Mouse (Mus musculus) limb, embryonic 12.5 days (tissue): ENCODE data around the gene Srsf2. TPM values are rescaled to one million over a fixed set of nuclear protein-coding genes. Genes with fewer than 3 reads are reported as not detected.
A peak's percentile ranks its signal among the peaks of the same experiment; 100 is the strongest.

Experiments
- ATAC-seq: fragments of 200-750 bp; cut with Nextera tagmentation; 2 replicates; pipeline ENCODE4 v1.8.0; 2017; ENCODE audit warnings: low read depth, moderate TSS enrichment; ENCODE audit not compliant: insufficient number of reproducible peaks, insufficient read depth, low FRiP score, low TSS enrichment
- H3K27ac ChIP-seq: fragments of 300-500 bp; sonication (generic); 2 replicates; pipeline ENCODE4 v1.5.1; 2016; ENCODE audit warnings: mild to moderate bottlenecking, moderate library complexity
- H3K27me3 ChIP-seq: fragments of 300-500 bp; sonication (generic); 2 replicates; pipeline ENCODE4 v1.6.1; 2016; ENCODE audit warnings: mild to moderate bottlenecking, moderate library complexity
- H3K36me3 ChIP-seq: fragments of 300-500 bp; sonication (generic); 2 replicates; pipeline ENCODE4 v1.6.1; 2016; ENCODE audit warnings: mild to moderate bottlenecking, moderate library complexity
- H3K4me1 ChIP-seq: fragments of 300-500 bp; sonication (generic); replicated peaks from 2 replicates; pipeline ENCODE4 v1.6.1; 2016
- H3K4me2 ChIP-seq: fragments of 300-500 bp; sonication (generic); 2 replicates; pipeline ENCODE4 v1.6.1; 2016; ENCODE audit warnings: mild to moderate bottlenecking, moderate library complexity
- H3K4me3 ChIP-seq: fragments of 300-500 bp; sonication (generic); replicated peaks from 2 replicates; pipeline ENCODE4 v1.5.1; 2016; ENCODE audit warnings: mild to moderate bottlenecking
- H3K9ac ChIP-seq: fragments of 300-500 bp; sonication (generic); replicated peaks from 2 replicates; pipeline ENCODE4 v1.6.1; 2016; ENCODE audit warnings: mild to moderate bottlenecking, moderate library complexity
- H3K9me3 ChIP-seq: fragments of 300-500 bp; sonication (generic); 2 replicates; pipeline ENCODE4 v1.6.1; 2016; ENCODE audit warnings: mild to moderate bottlenecking, moderate library complexity
- WGBS: fragments of 180-500 bp; shearing (Covaris S2); methylation state at CpG from one replicate; pipeline ENCODE4 v1.1.7; 2016; 5-methylcytosine and 5-hydroxymethylcytosine counted together
- polyA plus RNA-seq: library from polyadenylated mRNA; unstranded; fragments of >200 nt; fragmentation: Nextera tagmentation; extraction: Ambion mirVana; gene quantifications from 2 replicates; pipeline ENCODE4 v1.2.1, GENCODE M21; 2016

Gene Srsf2
- polyA plus RNA-seq, 1 experiment from 2014 or later: 1,014 TPM

DNA sequence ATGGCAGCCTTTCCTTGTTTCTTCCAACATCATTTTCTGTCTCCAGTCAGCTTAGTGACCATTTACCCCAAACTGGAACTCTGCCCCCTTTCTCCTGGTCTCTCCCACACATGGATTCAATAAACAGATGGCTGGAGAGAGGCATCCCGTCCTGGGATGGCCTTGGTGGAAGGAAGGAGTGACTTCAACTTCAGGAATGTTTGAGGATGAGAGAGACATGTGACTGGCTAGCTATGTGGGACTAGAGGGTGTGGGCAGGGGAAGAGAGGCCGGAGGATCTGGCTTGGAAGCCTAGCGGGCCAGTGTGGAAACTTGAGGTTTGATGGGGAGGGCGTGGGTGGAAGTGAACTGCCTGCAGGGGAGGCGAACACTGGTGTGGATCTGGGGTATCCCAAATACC lies 36.1 kb downstream of the Srsf2 start:
- H3K27ac ChIP-seq: no peak overlapping the region
- no peaks in the 10 kb centered on the region for H3K36me3 ChIP-seq
- peaks cover 51% of the 10 kb centered on the region for H3K4me1 ChIP-seq
- no peaks in the 10 kb centered on the region for H3K9me3 ChIP-seq
- H3K4me2 ChIP-seq: no peak overlapping the region
- ATAC-seq: no peak
- no peak overlapping the region for H3K9ac ChIP-seq
- H3K4me3 ChIP-seq: no peak overlapping the region
- no peaks in the 10 kb centered on the region for H3K27me3 ChIP-seq
- WGBS: 80% methylated on average over 5 of the region's 5 CpGs

DNA sequence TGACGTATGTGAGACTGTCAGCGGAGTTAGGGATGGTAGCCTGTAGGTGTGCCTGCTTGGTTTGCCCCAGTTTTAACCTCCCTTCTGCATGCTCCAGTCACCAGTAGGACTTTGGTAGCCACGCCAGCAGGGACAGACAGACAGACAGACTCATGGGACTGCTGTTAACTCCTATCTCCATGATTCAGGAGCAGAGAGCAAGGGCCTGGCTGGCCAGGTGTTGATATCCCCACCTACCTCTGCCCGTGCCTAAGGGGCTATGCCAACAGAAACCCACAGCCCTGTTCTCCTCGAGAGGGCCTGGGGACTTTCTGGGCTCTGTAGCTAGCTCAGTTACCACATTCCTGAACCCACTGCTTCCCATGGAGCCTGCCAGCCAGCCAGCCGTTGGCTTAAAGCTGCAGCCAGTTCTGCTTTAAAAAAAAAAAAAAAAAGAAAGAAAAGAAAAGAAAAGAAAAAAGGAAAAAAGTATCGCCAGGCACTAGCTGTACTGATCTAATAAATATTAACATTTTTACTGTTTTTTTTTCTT lies 37.9 kb downstream of the Srsf2 start:
- no peak overlapping the region for H3K4me3 ChIP-seq
- no peaks in the 10 kb centered on the region; the same call in 1 of the 2 replicates for H3K27me3 ChIP-seq
- ATAC-seq: no peak
- H3K4me2 ChIP-seq: peak overlapping the region; percentile 28; the same call in 1 of the 2 replicates
- peaks cover 64% of the 10 kb centered on the region for H3K4me1 ChIP-seq
- peak overlapping the region; percentile 93 for H3K27ac ChIP-seq
- H3K9ac ChIP-seq: peak overlapping the region; percentile 42; the same call in 1 of the 2 replicates
- no peaks in the 10 kb centered on the region for H3K9me3 ChIP-seq
- 23% methylated on average over 7 of the region's 7 CpGs for WGBS
- H3K36me3 ChIP-seq: no peaks in the 10 kb centered on the region

DNA sequence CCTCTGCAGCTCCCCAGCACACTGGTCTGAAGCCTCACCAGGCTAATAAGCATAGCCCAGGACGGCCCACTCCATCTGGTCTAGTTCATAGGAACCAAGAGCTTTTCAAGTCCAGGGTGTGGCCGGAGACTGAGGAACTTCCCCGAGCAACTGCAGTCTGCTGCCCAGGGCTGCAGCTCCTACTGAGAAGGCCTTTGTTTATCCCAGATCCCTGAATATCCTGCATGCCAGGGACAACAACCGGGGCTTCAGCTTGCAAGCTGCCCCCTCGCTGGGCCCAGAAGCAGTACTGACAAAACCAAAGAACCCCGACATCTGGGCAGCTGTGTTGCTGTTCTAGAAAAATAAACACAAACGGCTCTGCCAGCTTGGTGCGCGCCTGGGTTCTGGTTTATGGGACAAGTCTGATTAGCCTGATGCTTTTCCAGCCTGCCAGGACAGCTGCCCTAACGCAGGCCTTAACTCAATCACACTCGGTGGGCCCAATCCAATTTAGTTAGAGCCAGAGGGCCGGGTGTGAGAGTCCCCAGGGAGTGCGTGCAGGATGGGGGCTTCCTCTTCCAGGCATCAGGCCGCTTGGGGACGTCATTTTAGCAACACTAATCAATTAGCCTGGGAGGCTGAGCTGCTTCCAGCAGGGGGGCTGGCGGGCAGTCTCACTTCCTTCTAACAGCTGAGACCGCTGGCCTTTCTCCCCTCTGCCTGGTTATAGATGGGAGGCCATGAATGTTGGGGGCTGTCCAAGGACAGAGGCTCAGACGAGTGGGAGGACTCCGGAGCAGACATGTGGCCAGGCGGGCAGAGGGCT lies 38.6 kb downstream of the Srsf2 start:
- 7% methylated on average over 20 of the region's 20 CpGs for WGBS
- no peak for ATAC-seq
- Histone ChIP-seq H3K36me3 (no peaks in the 10 kb centered on the region), H3K9me3 (no peaks in the 10 kb centered on the region), H3K4me1 (peaks cover 60% of the 10 kb centered on the region), H3K4me3 (no peak overlapping the region), H3K27me3 (peaks cover 4% of the 10 kb centered on the region; the same call in 1 of the 2 replicates), H3K9ac (peak overlapping the region; percentile 42; the same call in 1 of the 2 replicates), H3K4me2 (peak overlapping the region; percentile 28), H3K27ac (peak overlapping the region; percentile 93)

DNA sequence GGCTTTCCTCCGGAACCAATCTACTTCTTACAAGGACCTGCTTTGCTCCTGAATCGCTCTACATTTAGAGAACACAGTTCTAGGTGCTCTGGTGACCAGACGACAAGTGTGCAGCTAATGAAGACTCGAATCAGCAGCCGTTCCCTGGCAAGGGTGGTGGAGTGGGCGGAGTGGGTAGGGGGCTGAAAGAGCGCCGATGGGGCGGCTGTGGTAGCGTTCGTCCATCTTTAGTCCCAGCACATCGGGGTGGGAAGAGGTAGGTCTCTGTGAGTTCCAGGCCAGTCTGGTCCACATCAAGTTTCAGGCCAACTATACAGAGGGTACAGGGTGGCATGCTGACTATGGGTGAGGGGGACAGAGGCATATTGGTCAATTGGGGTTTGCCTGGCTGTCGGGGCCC lies 39.3 kb downstream of the Srsf2 start:
- H3K4me1 ChIP-seq: peaks cover 54% of the 10 kb centered on the region
- H3K4me2 ChIP-seq: peak overlapping the region; percentile 10
- no peak overlapping the region for H3K4me3 ChIP-seq
- H3K36me3 ChIP-seq: no peaks in the 10 kb centered on the region
- H3K9me3 ChIP-seq: no peaks in the 10 kb centered on the region
- peaks cover 5% of the 10 kb centered on the region; the same call in 1 of the 2 replicates for H3K27me3 ChIP-seq
- no peak for ATAC-seq
- peak overlapping the region; percentile 93 for H3K27ac ChIP-seq
- 74% methylated on average over 13 of the region's 13 CpGs for WGBS
- peak overlapping the region; percentile 42; the same call in 1 of the 2 replicates for H3K9ac ChIP-seq

DNA sequence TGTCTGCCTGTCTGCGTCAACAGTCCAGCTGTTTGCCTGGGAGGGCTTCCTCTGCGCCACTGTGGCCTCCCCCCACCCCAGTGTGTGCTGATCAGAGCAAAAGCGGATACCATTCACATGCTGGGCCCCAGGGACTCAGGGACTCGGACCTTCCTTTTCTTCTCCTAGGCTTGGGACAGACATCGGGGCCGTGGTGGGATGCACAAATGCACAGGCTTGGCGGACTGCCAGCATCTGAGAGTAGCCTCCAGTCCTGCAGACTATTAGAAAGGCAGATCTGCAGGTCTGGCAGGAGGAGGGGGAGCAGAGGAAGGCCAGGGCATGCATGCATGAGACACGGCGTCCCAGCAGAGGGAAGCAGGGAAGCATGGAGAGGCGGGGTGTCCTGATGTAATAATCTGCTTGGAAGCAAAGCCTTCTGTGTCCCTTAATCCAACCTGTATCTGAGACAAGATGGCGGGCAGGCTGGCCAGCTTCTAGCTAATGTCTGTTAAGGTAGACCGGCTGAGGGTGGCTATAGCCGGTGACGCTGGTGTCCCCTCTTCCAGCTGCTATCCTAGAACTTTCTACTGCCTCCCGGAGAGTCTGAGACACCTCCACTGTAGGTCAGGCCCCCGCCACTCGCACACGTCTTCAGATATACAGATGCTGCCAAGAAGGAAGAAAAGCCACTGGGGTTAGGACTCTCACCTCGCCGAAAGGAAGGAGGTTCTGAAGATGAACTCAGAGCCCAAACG lies 39.9 kb downstream of the Srsf2 start:
- ATAC-seq: peak; percentile 21; the same call in 1 of the 2 replicates
- WGBS: 50% methylated on average over 21 of the region's 21 CpGs
- Histone ChIP-seq H3K4me2 (peak overlapping the region; percentile 18; the same call in 1 of the 2 replicates), H3K9me3 (no peaks in the 10 kb centered on the region), H3K4me3 (no peak overlapping the region), H3K36me3 (no peaks in the 10 kb centered on the region), H3K27ac (peak overlapping the region; percentile 93), H3K27me3 (peaks cover 5% of the 10 kb centered on the region; the same call in 1 of the 2 replicates), H3K4me1 (peaks cover 55% of the 10 kb centered on the region), H3K9ac (no peak overlapping the region)

DNA sequence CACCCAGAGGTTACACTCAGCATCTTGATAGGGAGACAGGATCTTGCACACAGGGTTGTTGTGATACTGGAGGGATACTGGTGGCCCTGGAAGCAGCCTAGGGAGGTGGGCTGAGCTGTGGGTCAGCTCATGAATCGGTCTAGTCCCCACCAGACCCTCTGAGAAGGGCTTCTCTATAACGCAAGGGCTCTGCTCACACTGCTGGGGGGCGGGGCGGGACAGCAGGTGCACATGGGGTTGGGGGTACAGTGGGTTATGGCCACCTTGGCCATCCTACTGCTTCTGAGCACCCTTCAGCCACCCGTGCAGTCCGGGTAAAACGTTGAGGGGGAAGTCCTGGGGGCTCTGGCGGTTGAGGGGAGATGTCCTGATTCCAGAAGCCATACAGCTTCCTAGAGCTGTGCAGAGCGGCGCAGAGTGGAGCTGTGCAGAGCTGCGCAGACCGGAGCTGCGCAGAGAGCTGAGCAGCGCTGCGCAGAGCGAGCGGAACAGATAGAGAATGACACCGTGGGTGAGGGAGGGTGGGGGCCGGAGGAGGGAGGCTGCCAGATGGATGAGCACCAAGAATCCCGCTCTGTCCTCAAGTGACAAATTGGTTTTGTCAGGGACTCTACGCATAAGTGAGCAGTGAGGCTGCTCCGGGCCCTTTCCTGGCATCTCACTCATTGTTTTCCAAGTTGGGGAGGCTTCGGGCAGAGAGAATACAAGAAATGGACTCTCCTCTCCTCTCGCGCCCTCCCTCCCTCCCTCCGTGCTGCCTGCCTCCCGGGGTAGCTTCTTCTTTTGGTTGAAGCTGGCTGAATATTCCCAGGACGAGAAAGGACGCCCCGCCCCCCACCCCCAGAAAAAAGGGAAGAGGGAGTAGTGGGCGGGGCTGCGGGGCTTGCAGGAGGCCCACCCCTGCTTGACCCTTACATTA lies 41.7 kb downstream of the Srsf2 start:
- Histone ChIP-seq H3K9me3 (no peaks in the 10 kb centered on the region), H3K27ac (peak overlapping the region; percentile 56; the same call in 1 of the 2 replicates), H3K4me2 (peak overlapping the region; percentile 68), H3K27me3 (peaks cover 5% of the 10 kb centered on the region; the same call in 1 of the 2 replicates), H3K4me1 (peaks cover 58% of the 10 kb centered on the region), H3K36me3 (no peaks in the 10 kb centered on the region), H3K9ac (peak overlapping the region; percentile 40), H3K4me3 (peak overlapping the region; percentile 39)
- WGBS: 7% methylated on average over 32 of the region's 32 CpGs
- ATAC-seq: 0 out of 2 replicates have a peak, but pooled peaks have one; percentile 48

DNA sequence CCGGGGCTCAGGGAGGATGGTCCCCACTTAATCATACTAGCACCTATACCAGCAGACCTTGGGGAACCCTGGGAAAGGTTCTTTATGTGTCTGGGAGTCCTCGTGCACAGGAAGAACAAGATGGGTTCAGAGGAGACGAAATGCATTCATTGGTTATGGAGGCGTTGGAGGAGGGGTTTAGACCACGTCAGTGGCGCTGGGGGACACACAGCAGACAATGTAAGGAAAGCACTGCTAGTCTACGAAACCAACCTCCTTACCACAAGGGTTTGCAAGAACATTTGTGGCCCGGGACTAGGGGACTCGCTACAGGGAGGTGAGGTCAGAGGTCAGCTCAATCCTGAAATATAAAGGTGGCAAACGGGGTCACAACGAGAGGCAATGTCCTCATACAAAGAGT lies 42.4 kb downstream of the Srsf2 start:
- WGBS: 65% methylated on average over 11 of the region's 11 CpGs
- Histone ChIP-seq H3K4me2 (no peak overlapping the region; the same call in 1 of the 2 replicates), H3K9ac (no peak overlapping the region), H3K27ac (no peak overlapping the region), H3K9me3 (no peaks in the 10 kb centered on the region), H3K4me1 (peaks cover 57% of the 10 kb centered on the region), H3K4me3 (no peak overlapping the region), H3K27me3 (peaks cover 5% of the 10 kb centered on the region; the same call in 1 of the 2 replicates), H3K36me3 (no peaks in the 10 kb centered on the region)
- ATAC-seq: no peak

DNA sequence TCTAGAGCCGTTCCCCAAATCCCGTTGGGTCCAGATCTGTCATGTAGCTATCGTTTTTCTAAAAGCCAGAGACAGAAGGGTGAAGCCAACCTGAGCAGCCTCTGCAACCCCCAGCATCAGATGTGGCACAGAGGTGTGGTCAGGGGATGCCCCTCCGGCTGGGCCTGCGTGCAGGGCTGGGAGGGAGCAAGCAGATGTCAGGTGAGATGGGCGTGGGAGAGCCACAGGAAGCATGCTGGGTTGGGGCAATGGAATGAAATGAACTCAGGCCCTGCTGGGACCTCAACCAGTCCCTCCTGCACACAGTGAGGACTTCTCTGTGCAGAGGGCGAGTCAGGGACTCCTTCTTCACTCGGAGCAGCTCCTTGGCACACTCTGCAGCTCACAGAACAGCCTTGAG lies 43.4 kb downstream of the Srsf2 start:
- Histone ChIP-seq H3K27me3 (peaks cover 5% of the 10 kb centered on the region; the same call in 1 of the 2 replicates), H3K4me3 (no peak overlapping the region), H3K36me3 (no peaks in the 10 kb centered on the region), H3K4me1 (peaks cover 47% of the 10 kb centered on the region), H3K4me2 (no peak overlapping the region), H3K27ac (no peak overlapping the region), H3K9me3 (no peaks in the 10 kb centered on the region), H3K9ac (no peak overlapping the region)
- no peak for ATAC-seq
- WGBS: 82% methylated on average over 8 of the region's 8 CpGs

DNA sequence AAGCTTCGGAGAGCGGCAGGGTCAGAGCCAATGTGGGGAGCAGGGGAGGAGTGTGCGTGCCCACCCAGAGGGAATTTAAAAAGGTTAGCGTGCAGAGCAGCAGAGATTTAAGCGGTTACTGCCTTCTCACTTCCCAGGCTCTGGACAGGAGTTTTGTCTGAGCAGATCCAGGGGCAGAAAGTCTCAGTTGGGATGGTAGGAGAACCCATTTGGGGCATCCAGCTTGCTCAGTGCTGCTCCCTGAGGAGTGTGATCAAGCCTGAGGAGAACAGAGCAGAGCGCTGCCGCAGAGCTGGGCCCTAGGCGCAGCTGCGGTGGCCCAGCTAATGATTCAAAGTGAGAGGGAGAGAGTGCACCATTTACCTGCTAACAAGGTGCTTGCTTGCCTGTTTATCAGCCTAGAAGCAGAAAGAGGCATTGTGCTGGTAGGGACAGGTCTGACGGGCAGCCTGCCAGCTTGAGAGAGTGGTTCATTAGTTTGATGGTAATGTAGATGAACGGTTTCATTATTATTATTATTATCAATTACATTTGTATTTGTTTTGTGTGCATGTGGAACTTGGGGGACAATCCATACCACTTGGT lies 44.0 kb downstream of the Srsf2 start:
- H3K9me3 ChIP-seq: no peaks in the 10 kb centered on the region
- H3K4me3 ChIP-seq: no peak overlapping the region
- peaks cover 5% of the 10 kb centered on the region; the same call in 1 of the 2 replicates for H3K27me3 ChIP-seq
- no peak overlapping the region for H3K9ac ChIP-seq
- H3K4me1 ChIP-seq: peaks cover 41% of the 10 kb centered on the region
- no peak overlapping the region for H3K4me2 ChIP-seq
- no peak overlapping the region for H3K27ac ChIP-seq
- no peaks in the 10 kb centered on the region for H3K36me3 ChIP-seq
- WGBS: 83% methylated on average over 11 of the region's 11 CpGs
- no peak for ATAC-seq
